Mouse (Mus musculus) gonadal fat pad, adult 2 months (tissue): ENCODE data around the gene Hp. TPM values are rescaled to one million over a fixed set of nuclear protein-coding genes. Genes with fewer than 3 reads are reported as not detected.
A peak's percentile ranks its signal among the peaks of the same experiment; 100 is the strongest.

ENCODE experiments used
- DNase-seq: peaks from one replicate; pipeline ENCODE4 v3.0.0-alpha.2; 2012; ENCODE audit warnings: low read depth
- polyA plus RNA-seq: library from polyadenylated mRNA; depleted of rRNA; stranded (reverse); fragments of >200 nt; gene quantifications from 2 replicates; pipeline ENCODE4 v1.2.3, GENCODE M21; 2012; rRNA removed

The Hp gene
- polyA plus RNA-seq, result 1,443 and 2,456 TPM in 2 replicates

- no peak for DNase-seq
Observed at GRCm38 (mm10) chr8:109578900-109579301, at the start of gene Hp. Gene Hp, minus strand, starts transcription at chr8:109579172.

DNA sequence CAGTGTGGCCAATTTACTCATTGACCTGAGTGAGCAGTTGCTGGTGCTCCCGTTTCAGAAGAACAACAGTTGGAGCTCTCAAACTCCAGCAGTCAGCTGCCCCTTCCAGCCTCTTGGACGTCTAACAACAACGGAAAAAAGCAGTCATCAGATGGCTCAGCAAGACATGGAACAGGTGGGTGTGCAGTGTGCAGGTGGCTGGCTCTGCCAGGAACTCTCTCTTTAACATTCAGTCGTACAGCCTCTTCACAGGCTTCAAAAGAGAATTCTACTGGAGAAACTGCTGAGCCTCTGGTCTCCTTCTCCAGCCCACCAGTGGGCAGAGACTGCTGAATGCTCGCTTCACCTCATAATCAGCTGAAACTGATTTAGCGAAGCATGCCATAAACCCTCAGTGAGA lies 49.7 kb upstream of the Hp start:
- no peak for DNase-seq

GRCm38 (mm10) chr8:109615569-109615968 lies 36.6 kb upstream of the Hp start:
- no peak for DNase-seq

- no peak for DNase-seq
Observed at GRCm38 (mm10) chr8:109614243-109615210, 35.6 kb upstream of the Hp start, which contains the start of gene Pkd1l3. Gene Pkd1l3, plus strand, starts transcription at chr8:109614517.

GRCm38 (mm10) chr8:109609153-109609502 lies 30.2 kb upstream of the Hp start:
- no peak for DNase-seq

DNA sequence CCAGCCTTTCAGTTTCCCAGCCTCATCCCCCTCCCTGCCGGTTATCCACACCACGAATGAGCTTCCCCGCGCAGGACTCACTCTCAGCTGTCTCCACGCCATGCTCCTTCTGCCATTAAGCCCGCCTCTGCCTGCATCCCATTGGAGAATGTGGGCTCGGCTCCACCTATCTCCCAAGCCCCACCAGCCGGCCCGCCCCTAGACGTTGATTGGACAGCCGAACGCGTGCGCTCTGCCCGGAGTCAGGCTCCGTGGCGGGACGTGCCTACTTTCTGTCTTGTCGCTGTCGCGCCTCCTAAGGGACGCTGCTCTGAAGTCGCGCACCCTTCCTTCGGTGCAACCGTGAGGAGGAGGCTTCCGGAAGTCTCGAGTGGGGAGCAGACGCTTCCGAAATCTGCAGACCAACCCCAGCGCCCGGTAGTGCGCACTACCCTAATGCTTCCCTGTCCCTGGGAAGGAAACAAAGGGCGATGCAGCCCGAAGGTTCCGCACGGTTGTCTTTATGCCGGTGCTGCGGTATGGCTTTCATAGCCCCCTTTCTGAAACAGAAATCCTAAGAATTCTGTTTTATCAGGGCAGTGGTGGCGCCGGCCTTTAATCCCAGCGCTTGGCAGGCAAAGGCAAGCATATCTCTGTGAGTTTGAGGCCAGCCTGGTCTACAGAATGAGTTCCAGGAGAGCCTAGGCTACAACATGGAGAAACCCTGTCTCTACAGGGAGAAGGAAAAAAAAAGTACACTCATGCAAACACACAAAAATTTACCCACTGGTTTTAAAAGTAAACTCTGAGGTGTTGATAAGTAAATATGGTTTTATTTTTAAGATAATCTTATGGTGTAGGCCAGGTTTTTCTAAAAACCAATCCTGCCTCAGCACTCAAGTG lies 29.5 kb upstream of the Hp start, which contains the start of gene Dhodh:
Dhodh (minus strand) TSS at position 403 of the 882 bp plus-strand sequence.
- DNase-seq, result peak; percentile 51

DNA sequence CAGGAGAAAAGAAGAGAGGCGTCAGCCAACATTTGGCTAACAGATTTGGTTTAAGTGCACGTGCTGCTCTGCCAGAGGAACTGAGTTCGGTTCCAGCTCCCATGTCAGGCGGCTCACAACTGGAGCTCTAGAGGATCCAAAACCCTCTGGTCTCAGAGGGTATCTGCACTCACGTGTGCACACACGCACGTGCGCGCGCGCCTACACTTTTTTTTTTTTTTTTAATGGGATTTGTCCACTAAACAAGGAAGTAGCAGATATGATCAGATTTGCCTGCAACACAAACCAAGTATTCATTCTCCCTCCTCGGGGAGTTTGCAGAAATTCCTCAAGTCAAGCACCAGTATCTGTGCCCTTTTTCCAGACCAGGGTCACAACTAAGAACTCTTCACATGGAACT lies 28.7 kb upstream of the Hp start:
- DNase-seq, result no peak

DNA sequence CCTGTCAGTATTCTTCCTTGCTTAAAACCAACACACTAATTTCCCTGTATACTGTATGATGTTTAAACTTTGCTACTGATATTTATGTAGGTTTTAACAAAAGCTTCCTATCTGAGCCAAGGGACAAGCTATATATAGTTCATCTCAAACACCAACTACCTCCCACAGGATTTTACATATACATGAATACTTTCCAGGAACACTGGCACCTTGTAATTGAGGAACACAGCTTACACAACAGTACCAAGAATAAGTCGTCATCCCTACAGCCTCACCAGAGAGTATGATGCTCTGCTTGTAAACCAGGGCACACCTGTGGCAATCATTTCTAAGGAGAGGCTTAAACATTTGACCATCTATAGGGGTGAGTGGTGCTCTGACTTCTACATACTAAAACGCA lies 27.8 kb upstream of the Hp start:
- no peak for DNase-seq

- DNase-seq, result no peak
Observed at GRCm38 (mm10) chr8:109595854-109596253, 16.9 kb upstream of the Hp start.

DNA sequence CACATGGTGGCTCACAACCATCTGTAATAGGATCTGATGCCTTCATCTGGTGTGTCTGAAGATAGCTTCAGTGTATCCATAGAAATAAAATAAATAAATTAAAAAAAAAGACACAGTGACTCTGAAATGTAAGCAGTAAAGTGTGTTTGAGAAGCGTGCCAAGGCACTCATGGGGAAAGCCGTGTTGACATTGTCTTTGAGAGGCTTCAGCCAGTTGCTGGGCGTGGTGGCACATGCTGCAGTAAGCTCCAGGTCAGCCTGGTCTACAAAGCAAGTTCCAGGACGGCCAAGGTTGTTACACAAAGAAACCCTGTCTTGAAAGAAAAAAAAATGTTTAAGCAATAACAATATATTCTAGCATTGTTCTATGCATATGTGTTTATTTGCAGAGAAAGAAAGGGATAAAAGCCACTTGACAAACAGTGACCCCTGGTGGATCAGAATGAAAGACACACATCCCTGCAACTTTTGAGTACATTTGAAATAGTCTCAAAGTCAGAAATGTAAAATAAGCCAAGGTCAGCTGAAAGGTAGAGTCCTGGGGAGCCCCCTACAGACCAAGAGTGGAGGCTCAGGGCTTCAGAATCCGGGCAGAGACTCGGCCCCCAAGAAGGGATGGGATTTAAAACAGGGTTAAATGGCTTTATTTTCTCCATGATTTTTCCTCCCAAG lies 14.3 kb upstream of the Hp start:
- no peak for DNase-seq

GRCm38 (mm10) chr8:109592164-109592563 lies 13.2 kb upstream of the Hp start:
- DNase-seq, result no peak

GRCm38 (mm10) chr8:109591367-109591766 lies 12.4 kb upstream of the Hp start:
- DNase-seq, result no peak

GRCm38 (mm10) chr8:109590901-109591300 lies 11.9 kb upstream of the Hp start:
- no peak for DNase-seq

- DNase-seq, result no peak
Observed at GRCm38 (mm10) chr8:109586972-109587504, 8.1 kb upstream of the Hp start.

DNA sequence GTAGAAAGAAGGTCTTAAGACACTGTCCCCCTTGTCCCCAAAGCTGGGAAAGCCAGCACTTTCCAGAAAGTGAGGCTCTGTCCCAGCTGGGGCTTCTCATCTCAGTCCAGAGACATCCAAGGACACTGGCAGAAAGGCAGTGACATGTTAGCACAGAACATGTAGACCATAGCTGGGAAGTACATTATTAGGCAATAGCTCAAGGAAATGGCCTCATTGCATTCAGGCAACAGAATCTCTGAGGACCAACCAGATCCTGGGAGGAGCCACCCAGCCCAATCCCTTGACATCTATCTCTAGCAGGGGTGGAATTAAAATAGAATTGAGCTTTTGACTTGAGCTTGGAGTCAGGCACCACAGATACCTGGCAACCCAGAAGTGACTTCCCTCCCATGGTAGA lies 6.7 kb upstream of the Hp start:
- DNase-seq, result no peak

GRCm38 (mm10) chr8:109584830-109585229 lies 5.9 kb upstream of the Hp start:
- DNase-seq, result no peak

GRCm38 (mm10) chr8:109584293-109584692 lies 5.3 kb upstream of the Hp start:
- DNase-seq, result no peak

DNA sequence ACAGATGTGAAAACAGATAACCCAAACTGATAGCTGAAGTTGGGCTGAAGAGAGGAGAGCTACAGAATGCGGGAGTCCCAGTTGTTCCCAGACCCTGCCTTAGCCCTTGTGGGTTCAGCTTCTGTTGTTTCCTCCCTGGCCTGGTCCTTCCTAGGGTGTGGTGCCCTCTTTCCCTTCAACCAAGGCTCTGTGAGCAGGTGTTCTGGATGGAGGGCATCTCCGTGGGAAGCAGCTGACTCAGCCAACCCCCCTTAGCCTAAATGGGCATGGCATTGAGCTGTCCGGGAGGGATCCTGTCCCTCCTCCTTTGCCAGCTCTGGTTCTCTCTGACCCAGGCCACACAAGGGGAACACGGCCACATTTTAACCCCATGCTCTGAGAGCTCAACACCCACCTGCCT lies 2.7 kb downstream of the Hp start:
- DNase-seq, result no peak

DNA sequence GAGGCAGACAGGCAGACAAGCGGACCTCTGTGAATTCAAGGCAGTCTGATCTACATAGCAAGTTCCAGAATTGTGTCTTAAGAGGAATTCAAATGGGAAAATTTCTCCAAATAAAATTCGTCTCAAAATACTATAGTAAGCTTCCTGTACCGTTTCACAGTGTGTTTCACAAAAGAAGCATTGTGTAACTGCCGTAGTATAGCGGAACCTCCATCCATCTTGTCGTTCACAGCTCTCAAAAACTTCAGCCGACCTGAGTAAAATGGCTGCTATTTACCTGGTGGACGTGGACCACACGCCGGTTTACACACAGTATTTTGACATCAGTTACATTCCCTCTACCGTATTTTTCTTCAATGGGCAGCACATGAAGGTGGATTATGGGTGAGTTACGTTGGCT lies 7.8 kb downstream of the Hp start:
- DNase-seq, result no peak

DNA sequence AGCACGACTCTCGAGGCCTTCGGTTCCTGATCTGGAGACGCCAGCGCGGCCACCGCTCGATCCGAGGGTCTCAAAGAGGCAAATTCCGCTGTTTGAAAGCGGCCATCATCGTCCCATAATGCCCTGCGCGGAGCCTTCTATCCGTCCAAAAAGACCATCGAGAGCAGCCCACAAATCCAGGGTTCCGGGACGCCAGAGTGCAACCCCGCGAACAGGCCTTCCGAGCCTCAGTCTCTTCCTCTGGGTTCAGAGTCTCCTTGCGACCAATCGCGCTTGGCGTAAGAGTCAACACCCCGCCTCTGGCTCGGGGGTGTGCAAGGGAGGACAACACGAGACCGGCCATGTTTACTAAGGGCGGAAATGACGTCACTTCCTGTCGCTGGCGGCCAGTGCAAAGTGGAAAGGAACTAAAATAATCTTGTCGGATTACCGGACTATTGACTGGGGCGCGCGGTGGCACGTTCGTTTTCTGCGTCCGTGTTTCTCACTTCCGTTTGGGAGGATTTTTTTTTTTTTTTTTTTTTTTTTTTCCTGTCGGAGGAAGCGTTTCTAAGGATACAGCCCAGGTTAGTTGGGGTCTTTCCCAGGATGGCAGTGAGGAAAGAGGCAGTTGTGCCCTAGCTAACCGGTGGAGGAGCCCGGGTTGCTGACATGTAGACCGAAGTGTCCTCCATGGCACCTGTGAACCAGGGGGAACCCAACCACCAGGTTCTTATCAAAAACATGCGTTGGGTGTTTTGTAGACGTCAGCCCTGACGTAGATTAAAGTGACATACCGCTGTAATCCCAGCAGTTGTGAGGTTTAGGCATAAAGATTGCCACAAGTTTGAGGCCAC lies 13.3 kb downstream of the Hp start, which contains the start of the genes Dhx38 and Txnl4b:
Dhx38 (minus strand) TSS at position 364 of the 836 bp plus-strand sequence.
Txnl4b (plus strand) TSS at position 395 of the 836 bp plus-strand sequence.
- peak; percentile 97 for DNase-seq
